Mouse (Mus musculus) cerebellum, adult 2 months (tissue): ENCODE results near the gene Otx2.

Experiments used
- CTCF ChIP-seq: fragments of 200-500 bp; IDR thresholded peaks from 2 replicates; pipeline ENCODE4 v1.5.1; 2011; ENCODE audit warnings: low read depth, mild to moderate bottlenecking, control low read depth, low read length, moderate library complexity, borderline replicate concordance; ENCODE audit not compliant: insufficient read depth
- POLR2A ChIP-seq: fragments of 200-500 bp; IDR thresholded peaks from 2 replicates; pipeline ENCODE4 v1.6.1; 2011; ENCODE audit warnings: low read length, control low read depth, borderline replicate concordance; ENCODE audit not compliant: insufficient read depth

DNA sequence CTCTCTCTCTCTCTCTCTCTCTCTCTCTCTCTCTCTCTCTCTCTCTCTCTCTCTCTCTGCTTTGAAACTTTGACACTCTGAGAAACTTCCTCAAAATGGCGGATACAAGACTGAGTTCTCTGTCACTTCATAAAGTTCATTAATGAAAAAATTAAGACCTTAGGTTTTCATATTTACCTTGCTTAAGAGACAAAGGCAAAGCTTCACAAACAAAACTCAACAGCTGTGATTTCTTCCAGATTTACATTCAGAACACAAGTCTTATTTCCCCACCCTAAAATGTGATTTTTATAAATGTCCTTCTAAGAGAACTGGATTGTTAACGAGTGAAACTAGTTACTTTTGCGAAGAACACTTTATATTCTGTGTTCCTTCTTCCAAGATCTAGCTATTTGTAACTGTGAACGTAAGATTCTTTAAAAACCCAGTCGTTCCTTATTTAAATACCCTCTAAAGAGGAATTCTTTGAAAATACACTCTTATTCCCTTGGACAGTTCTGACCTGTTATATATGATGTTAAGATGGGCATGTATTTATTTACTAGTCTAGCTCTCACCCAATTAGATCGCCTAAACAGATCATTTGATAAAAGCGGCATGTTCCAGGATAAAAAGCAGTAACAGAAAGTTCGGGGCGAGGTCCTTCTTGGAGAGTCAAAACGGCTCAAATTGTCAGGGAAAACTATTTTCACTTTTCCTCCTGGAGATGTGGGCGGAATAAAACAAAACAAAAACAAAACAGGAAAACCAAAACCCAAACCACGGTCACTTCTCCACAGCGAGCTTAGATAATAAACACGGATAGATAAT is 9.4 kb downstream of the Otx2 start:
- no peak for TF ChIP-seq POLR2A
- no peak for TF ChIP-seq CTCF
